Mouse (Mus musculus): Measurements from ENCODE around the gene Dusp16.

Gene Dusp16

DNA sequence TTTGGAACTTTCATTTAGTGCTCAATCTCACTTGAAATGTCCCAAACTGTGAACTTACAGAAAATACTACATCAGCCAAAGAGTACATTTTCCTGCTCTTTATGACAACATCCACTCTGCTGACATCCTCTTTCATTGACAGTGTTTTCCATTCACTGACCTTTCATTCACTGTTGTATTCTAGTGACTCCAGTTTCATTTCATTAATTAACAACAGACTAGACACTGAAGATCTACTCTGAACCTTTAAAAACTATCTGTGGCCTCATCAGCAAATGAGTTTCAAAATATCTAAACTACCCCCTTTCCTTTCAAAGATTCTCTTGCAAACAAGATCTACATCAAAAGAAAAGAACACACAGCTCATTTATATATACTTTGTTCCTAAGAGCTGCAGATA is 48.9 kb downstream of the Dusp16 start:
- in situ Hi-C loops (cut with MseI, MboI), result no loop called here

DNA sequence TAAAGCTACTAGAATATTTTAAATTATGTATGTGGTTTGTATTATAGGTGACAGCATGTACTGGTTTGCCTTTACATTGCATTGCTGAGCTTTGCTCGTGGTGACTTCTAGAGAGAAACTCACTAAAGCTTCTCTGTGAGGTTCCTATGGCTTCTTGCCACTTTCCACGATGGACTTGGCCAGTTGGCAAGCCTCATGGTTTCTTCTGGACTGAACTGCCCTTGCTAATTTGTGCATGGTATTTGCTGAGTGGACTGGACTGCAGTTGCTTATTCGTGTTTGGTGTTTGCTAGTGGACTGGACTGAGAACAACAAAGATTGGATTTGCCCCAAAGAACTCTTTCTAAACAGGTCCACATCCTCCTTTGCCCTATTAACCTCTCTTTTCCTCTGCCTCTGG is 55.6 kb downstream of the Dusp16 start:
- in situ Hi-C loops (cut with MseI, MboI), result no loop called here

DNA sequence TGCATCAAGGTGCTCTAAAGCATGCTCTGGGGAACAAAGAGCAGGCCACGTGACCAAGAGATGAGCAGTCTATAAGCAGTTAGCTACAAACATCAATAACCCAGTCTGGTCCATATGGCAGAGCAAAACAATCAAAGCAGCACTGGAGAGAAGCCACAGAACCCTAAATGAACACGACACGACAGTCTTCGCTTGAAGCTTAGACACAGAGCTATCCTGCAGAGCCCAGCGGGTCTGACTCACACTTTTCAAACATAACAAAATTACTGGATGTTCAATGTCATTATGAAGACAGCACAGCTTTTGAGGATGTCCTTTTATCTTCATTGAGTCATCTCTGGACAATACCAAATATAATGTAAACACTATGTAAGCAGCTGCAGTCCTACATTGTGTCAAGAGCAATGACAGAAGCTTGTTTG is 58.6 kb downstream of the Dusp16 start:
- in situ Hi-C loops (cut with MseI, MboI), result no loop called here

DNA sequence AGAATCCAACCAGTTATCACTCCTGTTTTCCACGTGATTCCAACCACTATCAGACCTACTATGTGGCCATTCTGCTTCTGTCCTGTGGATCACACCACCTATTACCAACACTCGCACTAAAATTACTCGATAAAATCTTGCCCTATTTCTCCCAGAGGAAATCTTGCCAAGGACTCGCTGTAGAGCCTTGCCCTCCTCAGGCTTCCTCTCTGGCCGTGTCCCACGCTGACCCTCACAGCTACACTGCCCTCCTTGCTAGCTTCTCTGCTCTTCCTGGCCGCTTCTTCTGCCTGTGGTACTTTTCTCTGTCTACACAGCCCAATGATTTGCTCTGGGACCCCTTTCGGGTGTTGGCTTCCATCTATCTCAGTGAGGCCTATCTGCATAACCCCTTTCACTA is 59.6 kb downstream of the Dusp16 start:
- in situ Hi-C loops (cut with MseI, MboI), result no loop called here

DNA sequence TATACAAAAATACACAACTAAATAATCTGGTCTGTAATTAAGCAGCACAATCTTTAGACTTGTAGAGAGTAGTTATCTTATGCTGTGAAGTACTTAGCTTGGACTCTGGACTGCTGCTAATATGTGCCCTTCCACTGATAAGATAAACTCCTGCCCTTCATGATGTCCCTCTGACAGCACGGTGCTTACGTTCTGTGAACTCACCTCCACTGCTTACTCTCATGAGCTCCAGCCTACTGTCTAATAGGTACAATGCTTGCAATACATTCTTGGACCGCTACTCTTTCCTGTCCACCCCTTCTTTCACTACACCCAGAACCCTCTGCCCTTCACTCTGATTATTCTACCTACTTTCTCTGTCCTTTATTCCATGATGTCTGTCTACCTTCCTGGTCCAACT is 61.4 kb downstream of the Dusp16 start:
- in situ Hi-C loops (cut with MseI, MboI), result no loop called here

DNA sequence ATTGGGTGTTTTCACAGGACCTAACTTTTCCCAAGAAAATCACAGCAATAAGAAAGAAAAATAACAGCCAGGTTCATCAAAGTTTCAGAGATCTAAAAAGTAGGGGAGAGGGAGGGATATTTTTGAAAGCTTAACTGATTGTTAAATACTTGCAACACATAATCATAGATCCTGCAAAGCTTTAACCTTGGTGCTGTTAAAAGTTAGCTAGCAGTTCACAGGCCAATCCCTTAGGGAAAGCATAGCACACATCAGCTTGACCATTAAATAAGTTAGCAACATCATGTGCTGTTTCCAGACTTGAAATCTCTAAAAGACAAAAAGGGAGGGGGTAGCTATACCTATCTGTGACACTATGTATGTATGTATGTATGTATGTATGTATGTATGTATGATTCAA is 67.0 kb downstream of the Dusp16 start:
- in situ Hi-C loops (cut with MseI, MboI), result no loop called here

DNA sequence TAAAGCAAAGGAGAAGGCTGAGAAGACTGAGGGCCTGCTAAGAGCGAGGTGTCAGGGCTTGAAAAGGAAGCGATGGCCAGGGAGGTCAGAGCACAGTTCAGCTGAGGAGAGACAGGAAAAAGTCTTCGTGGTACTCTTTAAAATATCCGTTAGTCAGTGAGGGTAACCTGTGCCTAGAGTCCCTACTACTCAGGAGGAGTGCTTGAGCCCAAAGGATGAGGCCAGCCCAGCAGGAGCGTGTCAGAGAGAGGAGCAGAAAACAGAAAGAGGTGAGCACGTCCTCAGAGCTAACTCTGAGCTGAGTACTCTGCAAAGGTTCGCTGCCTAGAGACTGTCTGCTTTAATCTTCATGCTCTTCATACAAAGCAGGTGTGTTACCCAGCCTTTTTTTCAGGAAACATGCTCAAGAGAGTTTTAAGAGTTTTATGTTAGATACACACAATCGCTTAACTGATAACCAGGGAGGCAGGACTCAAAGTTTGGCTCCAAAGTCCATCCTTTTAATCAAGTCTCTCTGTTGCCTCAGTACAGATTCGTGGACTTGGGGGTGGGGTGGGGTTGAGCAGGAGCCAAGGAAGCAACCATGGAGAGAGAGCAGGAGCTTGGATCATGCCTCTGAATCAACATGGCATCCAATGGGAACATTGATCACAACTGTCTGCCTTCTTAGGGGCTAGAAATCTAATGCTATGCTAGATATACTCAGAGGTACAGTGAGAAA is 68.4 kb downstream of the Dusp16 start:
- in situ Hi-C loops (cut with MseI, MboI), result no loop called here

DNA sequence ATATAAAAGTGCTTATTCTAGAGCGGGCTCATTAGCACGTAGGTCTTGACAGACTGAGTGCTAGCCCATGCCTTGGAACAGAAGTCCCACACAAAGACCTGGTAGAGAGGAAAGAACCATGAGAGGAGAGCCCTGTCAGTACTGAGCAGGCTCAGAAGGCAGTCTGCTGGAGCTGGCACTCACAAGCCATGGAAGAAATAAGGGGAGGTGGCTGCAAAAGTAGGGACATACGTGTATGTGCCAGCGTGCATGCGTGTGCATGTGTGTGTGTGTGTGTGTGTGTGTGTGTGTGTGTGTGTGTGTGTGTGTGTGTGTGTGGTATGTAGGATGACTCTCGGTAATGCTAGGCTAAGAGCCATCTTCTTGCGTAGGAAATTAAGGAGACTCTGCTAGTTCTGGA is 69.1 kb downstream of the Dusp16 start:
- in situ Hi-C loops (cut with MseI, MboI), result no loop called here

DNA sequence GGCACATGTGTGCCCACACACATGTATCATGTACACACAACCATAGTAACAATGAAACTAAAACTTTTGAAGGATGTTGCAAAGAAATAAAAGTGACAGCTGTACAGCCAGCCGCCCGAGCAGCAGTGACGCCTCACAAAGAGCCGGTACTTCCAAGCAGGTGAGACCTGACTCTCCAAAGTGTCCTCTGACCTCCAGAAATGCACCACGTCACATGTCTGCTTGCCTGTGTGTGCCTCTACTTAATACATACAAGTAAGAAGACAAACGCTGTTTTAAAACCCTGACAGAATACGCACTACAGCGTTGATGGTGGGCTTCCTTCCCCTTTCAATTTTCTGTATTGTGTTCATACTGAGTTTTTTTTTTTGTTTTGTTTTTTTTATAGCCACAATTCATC is 69.5 kb downstream of the Dusp16 start:
- in situ Hi-C loops (cut with MseI, MboI), result no loop called here

DNA sequence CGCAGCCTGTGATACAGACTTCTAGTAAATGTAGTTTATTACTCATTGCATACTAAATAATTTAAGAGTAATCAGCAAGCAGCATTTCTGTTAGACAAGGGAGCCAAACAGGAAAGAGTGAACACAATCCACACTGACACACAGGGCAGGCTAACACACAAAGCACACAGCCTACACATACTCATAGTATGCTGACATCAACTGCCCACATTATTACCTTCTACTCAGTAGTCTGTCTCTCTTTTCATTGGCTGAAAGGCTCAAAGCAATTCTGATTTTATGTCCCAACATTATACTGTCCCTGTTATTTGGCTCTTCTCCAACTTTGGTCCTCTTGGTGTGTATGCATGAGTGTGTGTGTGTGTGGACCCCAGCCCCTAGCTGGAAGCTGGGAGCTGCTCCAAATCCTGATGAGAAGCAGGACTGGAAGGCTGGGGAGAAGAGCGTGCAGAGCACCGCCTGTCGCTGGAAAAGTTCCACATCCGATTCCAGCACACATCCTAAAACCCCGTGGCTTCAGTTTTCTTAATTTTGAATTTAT is 70.6 kb downstream of the Dusp16 start:
- in situ Hi-C loops (cut with MseI, MboI), result no loop called here

DNA sequence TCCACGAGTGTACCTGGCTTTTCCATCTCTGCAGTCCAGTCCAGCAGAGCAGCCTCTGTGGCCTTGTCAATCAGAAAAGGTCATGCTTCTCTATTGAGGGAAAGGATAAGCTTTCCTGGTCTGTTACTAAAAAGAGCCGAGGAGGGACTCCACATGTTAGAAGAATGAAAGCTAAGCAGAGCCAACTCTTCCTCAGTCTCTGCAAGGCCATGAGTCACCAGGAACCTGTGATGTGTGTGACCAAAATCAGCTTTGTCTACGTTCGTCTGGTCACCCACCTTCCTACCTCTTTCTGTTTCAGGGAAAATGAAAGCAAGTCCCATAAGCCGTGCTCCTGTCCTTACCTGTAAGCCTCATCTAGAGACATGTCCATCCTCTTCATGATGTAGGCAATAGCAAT is 72.3 kb downstream of the Dusp16 start:
- in situ Hi-C loops (cut with MseI, MboI), result no loop called here

DNA sequence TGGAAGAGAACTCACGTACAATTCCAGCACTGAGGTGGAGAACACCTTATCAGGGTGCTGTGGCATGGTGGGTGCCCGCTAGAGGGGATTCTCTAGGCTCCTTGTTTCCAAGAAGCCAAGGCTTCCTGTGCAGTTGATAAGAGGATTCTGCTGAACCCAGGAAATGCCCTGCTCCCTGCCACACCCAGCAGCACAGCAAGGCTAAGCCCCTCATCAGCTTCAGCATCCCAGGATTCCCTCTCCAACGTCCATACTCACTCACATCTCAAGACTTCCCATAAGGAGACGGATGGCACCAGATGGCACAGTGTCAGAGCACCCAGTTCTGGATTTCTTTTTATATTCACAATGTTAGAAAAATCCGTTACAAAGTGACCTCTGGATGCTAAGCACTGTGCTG is 73.3 kb downstream of the Dusp16 start:
- in situ Hi-C loops (cut with MseI, MboI), result no loop called here

DNA sequence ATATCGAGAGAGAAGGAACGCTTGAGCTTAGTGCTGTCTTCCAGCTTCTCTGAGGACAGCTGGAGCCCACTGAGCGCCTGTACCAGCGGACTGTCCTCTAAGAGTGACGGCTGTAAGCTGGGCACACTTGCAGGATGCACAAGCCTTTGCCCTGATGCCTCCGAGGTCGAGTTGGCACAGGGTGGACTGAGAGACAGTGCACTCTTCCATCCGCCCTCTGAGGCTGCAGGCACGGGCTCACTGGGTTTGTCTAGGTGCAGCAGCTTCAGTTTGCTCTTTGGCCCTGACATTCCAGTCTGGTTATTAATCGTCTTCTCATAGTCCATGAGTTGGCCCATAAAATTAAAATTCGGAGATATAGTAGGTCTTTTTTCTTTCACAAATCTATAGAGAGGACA is 73.8 kb downstream of the Dusp16 start:
- in situ Hi-C loops (cut with MseI, MboI), result no loop called here

DNA sequence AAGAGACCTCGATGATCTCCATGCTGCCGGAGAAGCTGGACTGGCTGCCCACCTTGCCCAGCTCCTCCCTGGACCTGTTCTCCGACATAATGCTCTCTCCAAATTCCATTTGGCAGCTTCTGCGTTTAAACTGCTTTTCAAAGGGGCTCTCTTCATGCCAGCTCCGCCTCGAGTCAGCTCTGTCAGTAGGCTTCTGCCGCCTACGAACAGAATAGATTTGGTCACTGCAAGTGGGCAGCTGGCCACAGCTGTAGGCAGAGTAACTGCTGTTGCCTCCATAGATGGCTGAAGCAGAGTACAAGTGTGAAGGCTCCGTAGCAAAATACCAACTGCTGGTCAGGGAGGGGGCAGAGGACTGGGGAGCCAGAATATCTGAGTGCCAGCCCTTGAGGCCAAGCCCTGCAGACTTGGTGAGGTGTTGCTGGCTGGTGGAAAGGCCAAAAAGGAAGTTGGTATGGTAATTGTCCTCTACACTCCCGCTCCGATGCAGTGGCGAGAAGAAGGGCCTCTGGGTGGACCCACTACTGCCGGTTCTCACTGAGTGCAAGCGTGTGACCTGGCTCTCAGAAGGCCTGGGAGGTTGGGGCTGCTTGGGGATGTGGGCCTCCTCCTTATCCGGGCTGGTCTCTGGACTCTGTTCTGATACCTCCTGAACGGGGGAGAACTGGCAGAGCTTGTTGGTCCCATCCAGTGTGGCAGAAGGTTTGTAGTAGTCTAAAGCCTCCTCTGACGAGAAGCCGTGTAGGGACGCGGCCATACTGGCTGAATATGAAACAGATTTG is 74.3 kb downstream of the Dusp16 start:
- in situ Hi-C loops (cut with MseI, MboI), result no loop called here

DNA sequence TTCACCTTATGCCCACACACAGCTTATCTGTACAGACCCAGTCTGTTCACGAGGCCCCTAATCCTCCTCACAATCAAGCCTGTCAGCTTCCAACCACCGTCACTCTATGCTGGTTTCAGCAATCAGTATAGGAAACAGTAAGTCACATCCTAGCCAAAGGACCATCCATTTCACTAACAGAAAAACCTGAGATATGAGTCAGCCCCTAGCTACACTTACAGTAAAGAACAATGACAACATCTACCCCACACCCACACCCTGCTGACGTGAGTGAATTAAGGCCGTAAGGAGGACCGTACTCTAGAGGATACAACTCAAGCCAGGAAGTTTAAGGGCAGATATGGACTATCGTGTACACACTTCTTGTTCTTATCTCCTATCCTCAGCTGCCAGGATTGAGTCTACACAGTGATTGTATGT is 76.2 kb downstream of the Dusp16 start:
- in situ Hi-C loops (cut with MseI, MboI), result no loop called here

DNA sequence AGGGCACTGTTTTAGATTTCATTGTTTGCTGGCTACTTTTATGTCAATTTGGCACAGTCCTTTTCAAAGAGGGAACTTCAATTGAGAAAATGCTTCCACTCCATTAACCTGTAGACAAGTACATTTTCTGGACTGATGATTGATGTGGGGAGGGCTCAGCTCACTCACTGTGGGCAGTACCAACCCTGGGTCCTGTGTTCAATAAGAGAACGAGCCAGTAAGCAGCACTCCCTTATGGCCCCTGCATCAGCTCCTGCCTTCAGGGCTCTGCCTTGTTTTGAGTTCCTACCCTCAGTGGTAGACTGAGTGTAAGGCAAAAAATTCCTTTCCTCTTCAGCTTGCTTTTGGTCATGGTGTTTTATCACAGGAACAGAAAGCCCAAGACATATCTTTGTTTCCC is 78.5 kb downstream of the Dusp16 start:
- in situ Hi-C loops (cut with MseI, MboI), result no loop called here

DNA sequence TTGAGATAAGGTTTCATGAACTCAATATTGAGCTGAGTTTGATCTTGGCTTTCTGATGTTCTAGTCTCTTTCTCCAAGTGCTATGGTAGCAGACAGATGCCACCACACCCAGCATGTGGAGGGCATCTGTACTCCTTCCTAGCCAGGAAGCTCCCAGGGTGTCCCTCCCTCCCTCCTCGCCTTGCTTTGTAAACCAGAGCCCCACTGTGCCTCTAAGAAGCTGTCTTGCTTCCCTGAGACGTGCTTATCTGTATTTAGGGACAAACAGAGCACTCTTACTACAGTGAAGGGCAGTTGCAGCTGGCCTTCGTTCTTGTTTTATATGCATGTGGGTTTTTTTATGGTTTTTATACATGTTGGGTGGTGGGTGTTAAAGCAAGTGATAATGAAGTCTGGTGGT is 79.1 kb downstream of the Dusp16 start:
- in situ Hi-C loops (cut with MseI, MboI), result no loop called here

DNA sequence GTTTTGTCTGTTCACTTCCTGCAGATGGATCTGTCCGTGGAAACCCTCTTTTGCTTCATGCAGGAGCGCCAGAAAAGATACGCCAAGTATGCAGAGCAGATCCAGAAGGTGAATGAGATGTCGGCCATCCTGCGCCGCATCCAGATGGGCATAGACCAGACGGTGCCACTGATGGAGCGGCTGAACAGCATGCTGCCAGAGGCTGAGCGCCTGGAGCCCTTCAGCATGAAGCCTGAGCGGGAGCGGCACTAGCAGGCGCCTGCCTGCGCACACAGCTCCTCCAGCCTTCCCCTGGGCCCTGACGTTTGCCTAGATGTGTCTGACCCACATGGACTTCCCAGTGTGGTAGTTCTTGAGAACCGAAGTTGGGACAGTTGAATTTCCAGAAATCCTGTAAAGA is 82.4 kb downstream of the Dusp16 start:
- in situ Hi-C loops (cut with MseI, MboI), result no loop called here

DNA sequence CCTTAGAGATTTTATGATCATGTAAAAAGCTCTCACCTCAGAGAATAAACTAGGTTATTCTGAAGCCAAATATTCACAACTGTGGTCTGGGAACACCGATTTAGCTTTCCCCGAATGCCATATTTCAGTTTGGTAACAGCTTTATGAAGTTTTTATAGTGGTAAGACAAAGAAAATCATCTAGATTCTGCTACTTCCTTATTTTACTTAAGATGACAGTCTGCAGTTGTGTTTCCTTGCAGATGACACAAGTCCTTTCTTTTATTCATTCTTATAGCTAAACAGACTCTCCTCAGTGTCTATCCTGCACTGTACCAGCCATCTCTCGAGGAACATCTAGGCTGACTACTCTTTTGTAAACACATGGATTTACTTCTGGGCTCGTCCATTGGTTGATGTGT is 86.0 kb downstream of the Dusp16 start:
- in situ Hi-C loops (cut with MseI, MboI), result no loop called here

DNA sequence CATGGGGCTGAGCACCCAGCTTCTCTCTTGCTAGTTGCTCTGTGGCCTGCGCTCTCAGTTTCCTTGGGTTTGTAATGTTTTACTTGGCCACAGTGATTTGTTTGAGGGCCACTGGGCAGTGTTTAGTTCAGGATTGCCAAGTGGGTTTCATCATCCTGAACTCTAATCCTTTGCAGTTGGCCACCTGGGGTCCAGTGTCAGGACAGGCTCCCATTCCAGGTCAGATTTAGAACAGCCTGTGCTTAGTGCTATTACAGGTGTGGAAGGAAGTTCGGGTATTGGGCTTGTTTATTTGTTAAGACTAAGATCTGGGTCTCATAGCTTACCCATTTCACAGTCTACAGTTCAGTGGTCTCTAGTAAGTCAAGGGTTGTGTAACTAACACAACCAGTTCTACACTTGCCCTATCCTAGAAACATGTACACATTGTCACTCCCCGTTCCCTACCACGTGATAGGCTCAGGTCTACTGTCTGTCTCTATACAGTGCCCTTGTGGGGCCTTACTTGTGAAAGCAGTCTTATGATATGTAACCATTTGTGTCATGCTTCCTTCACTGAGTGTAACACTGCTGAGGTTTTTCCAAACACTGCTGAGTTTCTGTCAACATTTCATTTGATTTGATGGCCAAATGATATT is 89.3 kb downstream of the Dusp16 start:
- in situ Hi-C loops (cut with MseI, MboI), result no loop called here

DNA sequence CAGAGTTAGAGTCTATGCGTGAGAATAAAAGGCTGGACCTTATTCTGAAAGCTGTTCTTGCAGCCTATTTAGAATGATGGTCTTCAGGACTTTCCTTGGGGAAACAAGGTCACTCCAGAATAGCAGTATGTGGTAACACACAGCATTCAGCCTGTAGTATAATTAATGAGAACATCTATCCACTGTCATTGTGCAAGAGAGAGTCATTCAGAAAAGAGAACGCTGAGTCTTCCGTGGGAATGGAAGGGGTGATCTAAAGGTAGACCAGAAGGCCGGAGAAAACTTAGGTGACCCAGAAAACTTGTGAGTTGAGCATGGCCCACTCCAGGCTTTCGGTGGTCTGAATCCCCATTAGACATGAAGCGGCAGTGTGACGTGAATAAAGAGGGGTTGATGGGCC is 90.2 kb downstream of the Dusp16 start:
- in situ Hi-C loops (cut with MseI, MboI), result no loop called here

DNA sequence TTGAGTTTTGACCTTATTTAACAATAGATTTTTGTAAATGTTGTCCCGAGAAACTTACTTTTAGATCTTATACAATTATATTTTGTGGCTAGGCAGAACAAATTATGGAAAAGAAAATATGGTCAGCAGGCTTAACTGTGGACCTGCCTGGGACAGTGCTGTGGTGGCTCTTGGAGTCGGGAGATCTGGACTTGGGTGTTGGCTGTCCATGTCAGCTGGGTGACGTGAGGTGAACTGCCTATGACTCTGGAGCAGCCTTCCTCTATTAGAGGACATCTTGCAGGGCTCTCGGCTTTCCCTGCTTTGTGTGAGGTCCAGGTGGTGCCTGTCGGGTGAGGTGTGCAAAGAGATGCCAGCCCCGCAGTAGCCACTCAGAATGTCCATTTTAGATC is 91.2 kb downstream of the Dusp16 start:
- in situ Hi-C loops (cut with MseI, MboI), result no loop called here

Data from mouse trophoblast stem cell (cell line).